Mouse (Mus musculus) forebrain, embryonic 14.5 days (tissue): ENCODE measurements around the gene Syt13. TPM values are rescaled to one million over a fixed set of nuclear protein-coding genes. Genes with fewer than 3 reads are reported as not detected.

ENCODE experiments used
- ATAC-seq: fragments of 200-750 bp; cut with Nextera tagmentation; 2 replicates; pipeline ENCODE4 v1.8.0; 2017; ENCODE audit warnings: mild to moderate bottlenecking, moderate library complexity
- DNase-seq: peaks from one replicate; pipeline ENCODE4 v3.0.0-alpha.2; 2015; ENCODE audit warnings: low spot score
- H3K27ac ChIP-seq: fragments of 300-500 bp; sonication (generic); 2 replicates; pipeline ENCODE4 v1.5.1; 2014; ENCODE audit warnings: low read depth, mild to moderate bottlenecking, control low read depth, low read length, moderate library complexity
- H3K27me3 ChIP-seq: fragments of 300-500 bp; sonication (generic); replicated peaks from 2 replicates; pipeline ENCODE4 v1.6.1; 2014; ENCODE audit warnings: low read length, control low read depth, mixed read lengths; ENCODE audit not compliant: control insufficient read depth, insufficient read depth
- H3K36me3 ChIP-seq: fragments of 300-500 bp; sonication (generic); 2 replicates; pipeline ENCODE4 v1.6.1; 2014; ENCODE audit warnings: low read length, control low read depth; ENCODE audit not compliant: control insufficient read depth, insufficient read depth
- H3K4me1 ChIP-seq: fragments of 300-500 bp; sonication (generic); 2 replicates; pipeline ENCODE4 v1.6.1; 2014; ENCODE audit warnings: antibody characterized with exemption, low read length, control low read depth; ENCODE audit not compliant: control insufficient read depth, insufficient read depth
- H3K4me2 ChIP-seq: fragments of 300-500 bp; sonication (generic); 2 replicates; pipeline ENCODE4 v1.6.1; 2014; ENCODE audit warnings: mild to moderate bottlenecking, control low read depth, low read length
- H3K4me3 ChIP-seq: fragments of 300-500 bp; sonication (generic); 2 replicates; pipeline ENCODE4 v1.5.1; 2014; ENCODE audit warnings: low read depth, low read length, control low read depth
- H3K9ac ChIP-seq: fragments of 300-500 bp; sonication (generic); 2 replicates; pipeline ENCODE4 v1.6.1; 2014; ENCODE audit warnings: mild to moderate bottlenecking, low read length, control low read depth, moderate library complexity
- H3K9me3 ChIP-seq: fragments of 300-500 bp; sonication (generic); replicated peaks from 2 replicates; pipeline ENCODE4 v1.6.1; 2016; ENCODE audit warnings: low read length, control low read depth, mixed read lengths; ENCODE audit not compliant: control insufficient read depth
- WGBS: fragments of 180-500 bp; shearing (Covaris S2); extraction: QIAGEN DNeasy Blood & Tissue Kit; methylation state at CpG from one replicate; pipeline ENCODE4 v1.1.7; 2014; 5-methylcytosine and 5-hydroxymethylcytosine counted together
- polyA plus RNA-seq: library from polyadenylated mRNA; unstranded; fragments of >200 nt; fragmentation: Nextera tagmentation; extraction: Ambion mirVana; gene quantifications from 2 replicates; pipeline ENCODE4 v1.2.1, GENCODE M21; 2014

Gene Syt13
- 35.4 and 36.8 TPM in 2 replicates for polyA plus RNA-seq

GRCm38 (mm10) chr2:92914933-92915553, at the start of gene Syt13:
Gene Syt13 (plus strand): TSS chr2:92915098.
- Histone ChIP-seq H3K4me1 (peaks cover 25% of the 10 kb centered on the region), H3K4me2 (peak within 1 kb of the TSS; percentile 70), H3K4me3 (peak within 1 kb of the TSS; percentile 35), H3K9ac (peak within 1 kb of the TSS; percentile 62), H3K27ac (peak within 1 kb of the TSS; percentile 69; the same call in 1 of the 2 replicates), H3K27me3 (peaks cover 6% of the 10 kb centered on the region; the same call in 1 of the 2 replicates), H3K9me3 (no peaks in the 10 kb centered on the region), H3K36me3 (no peaks in the 10 kb centered on the region)
- DNase-seq, result peak; percentile 55
- peak; percentile 45 for ATAC-seq
- 2% methylated on average over 38 of the region's 38 CpGs for WGBS

- WGBS, result 17% methylated on average over 2 of the region's 2 CpGs
These were observed 48.3 kb upstream of the Syt13 start for GRCm38 (mm10) chr2:92866616-92867015.

GRCm38 (mm10) chr2:92870139-92870836, 44.6 kb upstream of the Syt13 start:
- peaks cover 8% of the 10 kb centered on the region; the same call in 1 of the 2 replicates for H3K4me1 ChIP-seq
- ATAC-seq (no peak), DNase-seq (peak; percentile 54)
- no peak overlapping the region for H3K4me3 ChIP-seq
- no peaks in the 10 kb centered on the region for H3K27me3 ChIP-seq
- H3K9me3 ChIP-seq, result no peaks in the 10 kb centered on the region
- no peaks in the 10 kb centered on the region for H3K36me3 ChIP-seq
- 11% methylated on average over 10 of the region's 10 CpGs for WGBS
- H3K9ac ChIP-seq, result no peak overlapping the region
- H3K27ac ChIP-seq, result peak overlapping the region; percentile 63; the same call in 1 of the 2 replicates
- no peak overlapping the region for H3K4me2 ChIP-seq

More at GRCm38 (mm10) chr2:92866616-92867015, 48.3 kb upstream of the Syt13 start:
- ATAC-seq, result no peak
- no peaks in the 10 kb centered on the region for H3K27me3 ChIP-seq
- no peaks in the 10 kb centered on the region for H3K9me3 ChIP-seq
- H3K4me3 ChIP-seq, result no peak overlapping the region
- no peak overlapping the region for H3K9ac ChIP-seq
- no peaks in the 10 kb centered on the region for H3K36me3 ChIP-seq
- peak; percentile 49 for DNase-seq
- H3K27ac ChIP-seq, result no peak overlapping the region
- no peak overlapping the region for H3K4me2 ChIP-seq
- peaks cover 8% of the 10 kb centered on the region; the same call in 1 of the 2 replicates for H3K4me1 ChIP-seq

- ATAC-seq, result peak; percentile 18; the same call in 1 of the 2 replicates
- no peak overlapping the region for H3K9ac ChIP-seq
- no peak overlapping the region for H3K4me3 ChIP-seq
- H3K4me2 ChIP-seq, result no peak overlapping the region
- no peaks in the 10 kb centered on the region for H3K9me3 ChIP-seq
- no peak overlapping the region; the same call in 1 of the 2 replicates for H3K27ac ChIP-seq
- H3K27me3 ChIP-seq, result no peaks in the 10 kb centered on the region
- H3K4me1 ChIP-seq, result peaks cover 8% of the 10 kb centered on the region; the same call in 1 of the 2 replicates
- 6% methylated on average over 7 of the region's 7 CpGs for WGBS
- peak; percentile 34 for DNase-seq
- H3K36me3 ChIP-seq, result no peaks in the 10 kb centered on the region
These were observed 43.7 kb upstream of the Syt13 start for GRCm38 (mm10) chr2:92871093-92871686.

GRCm38 (mm10) chr2:92872652-92873051, 42.2 kb upstream of the Syt13 start:
- Histone ChIP-seq H3K4me2 (no peak overlapping the region), H3K4me3 (no peak overlapping the region), H3K9me3 (no peaks in the 10 kb centered on the region), H3K36me3 (no peaks in the 10 kb centered on the region), H3K27me3 (no peaks in the 10 kb centered on the region), H3K4me1 (peaks cover 8% of the 10 kb centered on the region; the same call in 1 of the 2 replicates), H3K27ac (no peak overlapping the region), H3K9ac (no peak overlapping the region)
- 88% methylated on average over 4 of the region's 4 CpGs for WGBS
- DNase-seq (no peak), ATAC-seq (no peak)

- ATAC-seq (no peak), DNase-seq (no peak)
- no peaks in the 10 kb centered on the region for H3K9me3 ChIP-seq
- no peak overlapping the region for H3K9ac ChIP-seq
- no peak overlapping the region for H3K4me2 ChIP-seq
- H3K27me3 ChIP-seq, result no peaks in the 10 kb centered on the region
- peaks cover 8% of the 10 kb centered on the region; the same call in 1 of the 2 replicates for H3K4me1 ChIP-seq
- no peak overlapping the region for H3K27ac ChIP-seq
- H3K4me3 ChIP-seq, result no peak overlapping the region
- H3K36me3 ChIP-seq, result no peaks in the 10 kb centered on the region
- 80% methylated on average over 1 of the region's 1 CpGs for WGBS
These were observed 40.3 kb upstream of the Syt13 start for GRCm38 (mm10) chr2:92874592-92874991.

- H3K4me1 ChIP-seq, result no peaks in the 10 kb centered on the region
- H3K9me3 ChIP-seq, result no peaks in the 10 kb centered on the region
- H3K27me3 ChIP-seq, result no peaks in the 10 kb centered on the region
- H3K27ac ChIP-seq, result peak overlapping the region; percentile 27; the same call in 1 of the 2 replicates
- H3K36me3 ChIP-seq, result no peaks in the 10 kb centered on the region
- DNase-seq (peak; percentile 25), ATAC-seq (no peak)
- no peak overlapping the region for H3K9ac ChIP-seq
- H3K4me2 ChIP-seq, result no peak overlapping the region
- no peak overlapping the region for H3K4me3 ChIP-seq
- WGBS, result 47% methylated on average over 3 of the region's 3 CpGs
These were observed 37.4 kb upstream of the Syt13 start for GRCm38 (mm10) chr2:92877488-92877887.

GRCm38 (mm10) chr2:92883039-92883911, 31.6 kb upstream of the Syt13 start:
- peak; percentile 88 for DNase-seq
- Histone ChIP-seq H3K27ac (no peak overlapping the region), H3K9me3 (no peaks in the 10 kb centered on the region), H3K4me2 (peak overlapping the region; percentile 26; the same call in 1 of the 2 replicates), H3K9ac (no peak overlapping the region), H3K27me3 (no peaks in the 10 kb centered on the region), H3K4me1 (peaks cover 5% of the 10 kb centered on the region; the same call in 1 of the 2 replicates), H3K4me3 (no peak overlapping the region), H3K36me3 (no peaks in the 10 kb centered on the region)
- ATAC-seq, result peak; percentile 83
- 6% methylated on average over 15 of the region's 15 CpGs for WGBS
